Mouse (Mus musculus) left cerebral cortex, adult 6 months (tissue): ENCODE results near the gene Iqcd. TPM values are rescaled to one million over a fixed set of nuclear protein-coding genes. Genes with fewer than 3 reads are reported as not detected.

Experiments used
- long read RNA-seq, 2 experiments: library from polyadenylated mRNA; unstranded; transcript quantifications; one replicate each; pipeline ENCODE4 v2.0.0; 2019 to 2020
- polyA plus RNA-seq: library from polyadenylated mRNA; unstranded; fragments of <200 nt; fragmentation: Nextera tagmentation; gene quantifications from 2 replicates; pipeline ENCODE4 v1.2.3, GENCODE M21; 2021

The Iqcd gene
- polyA plus RNA-seq: 0.56 and 0.75 TPM in 2 replicates
- long read RNA-seq, experiment 1: 0 reads
- long read RNA-seq, experiment 2, partial matches to known transcripts: 1 of 1 reads
- long read RNA-seq, experiment 2, other reads (novel, unspliced or antisense): 0 of 1 reads

GRCm38 (mm10) chr5:120588569-120589094 lies at the start of gene Iqcd, which contains the start of gene Tpcn1:
Gene Iqcd (plus strand): TSS chr5:120589016.
Gene Tpcn1 (minus strand): TSS chr5:120588673.

DNA sequence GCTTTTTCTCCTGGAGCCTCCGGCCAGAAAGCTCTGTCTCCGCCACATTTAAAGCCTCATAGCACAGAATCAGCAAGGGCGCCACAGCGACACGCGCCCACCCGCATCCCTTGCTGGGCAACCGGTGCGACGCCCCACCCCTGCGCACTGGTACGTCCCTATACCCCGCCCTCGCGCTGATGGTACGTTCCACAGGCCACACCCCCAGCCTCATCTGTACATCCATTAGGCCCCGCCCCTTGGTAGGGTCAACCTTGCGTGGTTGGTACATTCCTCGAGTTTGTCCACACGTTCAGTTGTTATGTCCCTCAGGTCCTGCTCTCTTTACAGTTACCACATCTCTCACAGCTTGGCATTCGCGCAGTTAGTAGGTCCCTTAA lies 23.6 kb downstream of the Iqcd start, which contains the start of the genes Rita1 and Ddx54:
TSS of gene Rita1 (minus strand) at position 148 of the 380 bp plus-strand sequence.
TSS of gene Ddx54 (plus strand) at position 298 of the 380 bp plus-strand sequence.

GRCm38 (mm10) chr5:120634131-120634530 lies 45.3 kb downstream of the Iqcd start, which contains the start of gene Cfap73:
Gene Cfap73 (minus strand): TSS chr5:120634235.

DNA sequence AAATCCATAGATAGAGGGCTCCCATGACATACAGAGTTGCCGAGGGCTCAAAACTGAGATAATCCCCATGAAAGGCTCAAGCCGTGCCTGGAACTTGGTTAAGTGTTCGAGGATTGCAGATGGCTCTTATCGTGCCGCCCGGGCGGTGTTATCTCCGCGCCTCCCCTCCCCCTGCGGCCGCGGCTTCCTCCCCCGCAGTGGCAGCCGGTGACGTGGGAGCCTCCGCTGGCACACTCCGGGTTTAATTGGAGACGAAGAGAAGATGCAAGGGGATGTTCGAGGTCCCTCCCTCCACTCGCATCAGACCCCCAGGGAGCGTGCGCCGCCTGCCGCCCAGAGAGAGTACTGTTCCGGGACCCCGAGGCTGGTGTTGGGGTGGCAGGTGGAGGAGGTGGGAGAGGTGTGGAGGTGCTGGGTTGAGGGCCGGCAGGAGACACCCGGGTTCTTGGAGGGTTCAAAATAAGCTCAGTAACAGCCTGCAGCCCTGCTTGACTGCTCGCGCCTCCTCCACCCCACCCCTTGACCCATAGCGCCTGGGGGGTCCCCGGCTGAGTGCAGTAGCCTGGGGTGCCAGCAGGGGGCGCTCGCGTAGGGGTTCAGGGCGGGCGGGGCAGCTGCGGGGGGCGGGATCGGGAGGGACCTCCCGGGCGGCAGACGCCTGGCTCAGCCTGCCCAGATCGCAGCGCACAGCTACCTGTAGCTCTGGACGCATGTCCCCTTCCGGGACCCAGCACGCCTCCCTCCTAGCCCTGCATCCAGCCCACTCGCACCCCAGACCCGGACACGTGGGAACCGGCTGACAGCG lies 60.0 kb downstream of the Iqcd start, which contains the start of gene Rasal1:
TSS of gene Rasal1 (plus strand) at position 244 of the 805 bp plus-strand sequence.

Other genes with a start within 250 kb of the Iqcd start
- gene Lhx5, start 157.3 kb upstream of the Iqcd start, polyA plus RNA-seq: not detected in 2 replicates
- 9.4 and 12.7 TPM in 2 replicates for gene Sdsl, start 116.2 kb upstream of the Iqcd start, polyA plus RNA-seq
- gene Sds, start 112.5 kb upstream of the Iqcd start, polyA plus RNA-seq: 0.30 and 0.61 TPM in 2 replicates
- gene Plbd2, start 85.4 kb upstream of the Iqcd start, polyA plus RNA-seq: 15.8 and 29.7 TPM in 2 replicates
- gene Slc8b1, start 77.8 kb upstream of the Iqcd start, polyA plus RNA-seq: 2.6 and 4.2 TPM in 2 replicates
- 12.0 and 18.5 TPM in 2 replicates for gene Tpcn1, start 343 bp upstream of the Iqcd start, polyA plus RNA-seq
- gene Rita1, start 23.6 kb downstream of the Iqcd start, polyA plus RNA-seq: 24.2 and 29.9 TPM in 2 replicates
- gene Ddx54, start 23.7 kb downstream of the Iqcd start, polyA plus RNA-seq: 17.3 and 18.3 TPM in 2 replicates
- not detected in 2 replicates for gene Cfap73, start 45.2 kb downstream of the Iqcd start, polyA plus RNA-seq
- 39.3 and 44.9 TPM in 2 replicates for gene Rasal1, start 59.8 kb downstream of the Iqcd start, polyA plus RNA-seq
- 20.8 and 24.2 TPM in 2 replicates for gene Dtx1, start 122.9 kb downstream of the Iqcd start, polyA plus RNA-seq
- 0.06 and 0.13 TPM in 2 replicates for gene Oas2, start 160.8 kb downstream of the Iqcd start, polyA plus RNA-seq
- 0.04 and 0.10 TPM in 2 replicates for gene Oas3, start 188.6 kb downstream of the Iqcd start, polyA plus RNA-seq
- gene Oas1e, start 206.5 kb downstream of the Iqcd start, polyA plus RNA-seq: not detected in 2 replicates
- gene Oas1c, start 223.5 kb downstream of the Iqcd start, polyA plus RNA-seq: 0.45 and 0.86 TPM in 2 replicates